In genomic region chrX:31235088-31235487, GRCm38 (mm10) we compare ENCODE assay signal across 31 mouse cellular contexts. TPM values are rescaled to one million over a fixed set of nuclear protein-coding genes. Genes with fewer than 3 reads are reported as not detected.
"Had no signal": no experiment of that assay in that cellular context is flagged by ENCODE, and none has a peak within 500 bp of the region (broad histone marks: within the 10 kb centered on the region; RNA-seq: fewer than 3 reads in every experiment).

No protein-coding gene starts in this region.

RNA-seq across cellular contexts. Expression of gene Spin2f, which starts 18.6 kb away (rescaled TPM):
- total RNA-seq: common myeloid progenitor, adult 5-6 weeks; forebrain, postnatal 0 days; gastrocnemius, adult 18-20 months; gastrocnemius, adult 2 months; gastrocnemius, adult 8-10 months; gastrocnemius, postnatal 10 days; gastrocnemius, postnatal 14 days; gastrocnemius, postnatal 25 days; gastrocnemius, postnatal 36 days; gastrocnemius, postnatal 4 days; granulocyte monocyte progenitor cell, adult 5-6 weeks; heart, adult 18-20 months; heart, adult 2 months; heart, adult 8-10 months had no signal
- polyA plus RNA-seq: cortical plate, adult 2 months; embryonic facial prominence, embryonic 10.5 days; embryonic facial prominence, embryonic 11.5 days; embryonic facial prominence, embryonic 12.5 days; embryonic facial prominence, embryonic 13.5 days; embryonic facial prominence, embryonic 14.5 days; embryonic facial prominence, embryonic 15.5 days; erythroblast, embryonic 14.5 days; forebrain, embryonic 10.5 days; forebrain, embryonic 11.5 days; forebrain, embryonic 12.5 days; forebrain, embryonic 13.5 days; forebrain, embryonic 14.5 days; forebrain, embryonic 15.5 days; forebrain, embryonic 16.5 days; forebrain, postnatal 0 days; frontal cortex, adult 2 months; gonadal fat pad, adult 2 months; heart, adult 2 months had no signal
